Mouse (Mus musculus): ENCODE measurements around the gene Chrnb1. TPM values are rescaled to one million over a fixed set of nuclear protein-coding genes. Genes with fewer than 3 reads are reported as not detected.

Gene Chrnb1
- polyA plus RNA-seq, 1 experiment from 2014 or later: 5.4 TPM

- Histone ChIP-seq H3K4me1 (replicated peaks) (peaks cover 29% of the 10 kb centered on the region), H3K9ac (peak overlapping the region; percentile 98; the same call in 1 of the 2 replicates), H3K36me3 (no peaks in the 10 kb centered on the region), H3K27ac (peak overlapping the region; percentile 95), H3K4me3 (peak overlapping the region; percentile 96), H3K9me3 (replicated peaks) (no peaks in the 10 kb centered on the region), H3K4me2 (peak overlapping the region; percentile 74), H3K27me3 (no peaks in the 10 kb centered on the region)
- 54% methylated on average over 4 of the region's 4 CpGs for WGBS
- no peak for ATAC-seq (replicated peaks; ENCODE audit: insufficient number of reproducible peaks, insufficient read depth, low FRiP score, low read depth)
These were observed 28.2 kb downstream of the Chrnb1 start for GRCm38 (mm10) chr11:69767625-69767909.

GRCm38 (mm10) chr11:69766872-69767624 lies 28.7 kb downstream of the Chrnb1 start:
- Histone ChIP-seq H3K4me1 (replicated peaks) (peaks cover 29% of the 10 kb centered on the region), H3K36me3 (no peaks in the 10 kb centered on the region), H3K27ac (peak overlapping the region; percentile 95), H3K27me3 (no peaks in the 10 kb centered on the region), H3K9me3 (replicated peaks) (no peaks in the 10 kb centered on the region), H3K9ac (peak overlapping the region; percentile 98), H3K4me3 (peak overlapping the region; percentile 96), H3K4me2 (peak overlapping the region; percentile 74)
- no peak for ATAC-seq (replicated peaks; ENCODE audit: insufficient number of reproducible peaks, insufficient read depth, low FRiP score, low read depth)
- 46% methylated on average over 13 of the region's 13 CpGs for WGBS

GRCm38 (mm10) chr11:69766126-69766609 lies 29.6 kb downstream of the Chrnb1 start:
- WGBS: 0% methylated on average over 37 of the region's 37 CpGs
- H3K9ac ChIP-seq: peak overlapping the region; percentile 98
- H3K36me3 ChIP-seq: no peaks in the 10 kb centered on the region
- H3K27ac ChIP-seq: peak overlapping the region; percentile 95
- H3K9me3 ChIP-seq (replicated peaks): no peaks in the 10 kb centered on the region
- H3K27me3 ChIP-seq: no peaks in the 10 kb centered on the region
- ATAC-seq (replicated peaks; ENCODE audit: insufficient number of reproducible peaks, insufficient read depth, low FRiP score, low read depth): peak; percentile 83
- H3K4me3 ChIP-seq: peak overlapping the region; percentile 96
- H3K4me2 ChIP-seq: peak overlapping the region; percentile 74
- peaks cover 29% of the 10 kb centered on the region for H3K4me1 ChIP-seq (replicated peaks)

GRCm38 (mm10) chr11:69765221-69766125 lies 30.3 kb downstream of the Chrnb1 start, which contains the start of gene Zbtb4:
Gene Zbtb4 (plus strand): TSS chr11:69765912.
- peak within 1 kb of the TSS; percentile 96 for H3K4me3 ChIP-seq
- H3K9ac ChIP-seq: peak within 1 kb of the TSS; percentile 98
- 16% methylated on average over 40 of the region's 55 CpGs for WGBS
- no peaks in the 10 kb centered on the region for H3K27me3 ChIP-seq
- peak within 1 kb of the TSS; percentile 95 for H3K27ac ChIP-seq
- peak within 1 kb of the TSS; percentile 74 for H3K4me2 ChIP-seq
- peaks cover 34% of the 10 kb centered on the region for H3K4me1 ChIP-seq (replicated peaks)
- no peaks in the 10 kb centered on the region for H3K36me3 ChIP-seq
- no peaks in the 10 kb centered on the region for H3K9me3 ChIP-seq (replicated peaks)
- peak; percentile 63 for ATAC-seq (replicated peaks; ENCODE audit: insufficient number of reproducible peaks, insufficient read depth, low FRiP score, low read depth)

GRCm38 (mm10) chr11:69763551-69763950 lies 32.2 kb downstream of the Chrnb1 start:
- H3K27ac ChIP-seq: no peak overlapping the region
- no peaks in the 10 kb centered on the region for H3K9me3 ChIP-seq (replicated peaks)
- no peak for ATAC-seq (replicated peaks; ENCODE audit: insufficient number of reproducible peaks, insufficient read depth, low FRiP score, low read depth)
- H3K9ac ChIP-seq: no peak overlapping the region
- H3K4me2 ChIP-seq: no peak overlapping the region
- H3K36me3 ChIP-seq: no peaks in the 10 kb centered on the region
- WGBS: 64% methylated on average over 7 of the region's 7 CpGs
- peaks cover 39% of the 10 kb centered on the region for H3K4me1 ChIP-seq (replicated peaks)
- H3K27me3 ChIP-seq: no peaks in the 10 kb centered on the region
- H3K4me3 ChIP-seq: no peak overlapping the region

GRCm38 (mm10) chr11:69761868-69762267 lies 33.9 kb downstream of the Chrnb1 start, which contains the start of gene Slc35g3:
Gene Slc35g3 (minus strand): TSS chr11:69761968.
- H3K4me1 ChIP-seq (replicated peaks): peaks cover 31% of the 10 kb centered on the region
- ATAC-seq (replicated peaks; ENCODE audit: insufficient number of reproducible peaks, insufficient read depth, low FRiP score, low read depth): no peak
- no peaks in the 10 kb centered on the region for H3K36me3 ChIP-seq
- no peaks in the 10 kb centered on the region for H3K9me3 ChIP-seq (replicated peaks)
- no peak within 1 kb of the TSS for H3K4me2 ChIP-seq
- H3K9ac ChIP-seq: no peak within 1 kb of the TSS
- H3K27me3 ChIP-seq: no peaks in the 10 kb centered on the region
- WGBS: 53% methylated on average over 1 of the region's 1 CpGs
- no peak within 1 kb of the TSS for H3K27ac ChIP-seq
- H3K4me3 ChIP-seq: no peak within 1 kb of the TSS

GRCm38 (mm10) chr11:69760901-69761200 lies 34.9 kb downstream of the Chrnb1 start:
- no peak overlapping the region for H3K4me3 ChIP-seq
- peaks cover 34% of the 10 kb centered on the region for H3K4me1 ChIP-seq (replicated peaks)
- WGBS: 94% methylated on average over 7 of the region's 7 CpGs
- H3K27me3 ChIP-seq: no peaks in the 10 kb centered on the region
- H3K9me3 ChIP-seq (replicated peaks): no peaks in the 10 kb centered on the region
- H3K9ac ChIP-seq: no peak overlapping the region
- H3K36me3 ChIP-seq: no peaks in the 10 kb centered on the region
- H3K27ac ChIP-seq: no peak overlapping the region
- no peak overlapping the region for H3K4me2 ChIP-seq
- ATAC-seq (replicated peaks; ENCODE audit: insufficient number of reproducible peaks, insufficient read depth, low FRiP score, low read depth): no peak

- WGBS: 82% methylated on average over 14 of the region's 14 CpGs
- H3K4me3 ChIP-seq: peak overlapping the region; percentile 58; the same call in 1 of the 2 replicates
- no peaks in the 10 kb centered on the region for H3K9me3 ChIP-seq (replicated peaks)
- peak overlapping the region; percentile 96 for H3K27ac ChIP-seq
- peak overlapping the region; percentile 77 for H3K4me2 ChIP-seq
- ATAC-seq (replicated peaks; ENCODE audit: insufficient number of reproducible peaks, insufficient read depth, low FRiP score, low read depth): no peak
- H3K4me1 ChIP-seq (replicated peaks): peaks cover 36% of the 10 kb centered on the region
- H3K36me3 ChIP-seq: no peaks in the 10 kb centered on the region
- H3K27me3 ChIP-seq: no peaks in the 10 kb centered on the region
- 0 out of 2 replicates have a peak overlapping the region, but pooled peaks have one; percentile 5 for H3K9ac ChIP-seq
These were observed 35.4 kb downstream of the Chrnb1 start for GRCm38 (mm10) chr11:69760160-69760900.

GRCm38 (mm10) chr11:69758971-69759721 lies 36.6 kb downstream of the Chrnb1 start:
- Histone ChIP-seq H3K4me3 (peak overlapping the region; percentile 58), H3K9ac (peak overlapping the region; percentile 59), H3K9me3 (replicated peaks) (no peaks in the 10 kb centered on the region), H3K36me3 (no peaks in the 10 kb centered on the region), H3K27me3 (no peaks in the 10 kb centered on the region), H3K27ac (peak overlapping the region; percentile 96), H3K4me2 (peak overlapping the region; percentile 77), H3K4me1 (replicated peaks) (peaks cover 41% of the 10 kb centered on the region)
- peak; percentile 87 for ATAC-seq (replicated peaks; ENCODE audit: insufficient number of reproducible peaks, insufficient read depth, low FRiP score, low read depth)
- WGBS: under 1% methylated on average over 37 of the region's 37 CpGs

- peak; percentile 95 for ATAC-seq (replicated peaks; ENCODE audit: insufficient number of reproducible peaks, insufficient read depth, low FRiP score, low read depth)
- H3K9ac ChIP-seq: peak within 1 kb of the TSS; percentile 64
- peak within 1 kb of the TSS; percentile 96 for H3K27ac ChIP-seq
- peaks cover 43% of the 10 kb centered on the region for H3K4me1 ChIP-seq (replicated peaks)
- no peaks in the 10 kb centered on the region for H3K36me3 ChIP-seq
- H3K27me3 ChIP-seq: no peaks in the 10 kb centered on the region
- peak within 1 kb of the TSS; percentile 58 for H3K4me3 ChIP-seq
- under 1% methylated on average over 31 of the region's 36 CpGs for WGBS
- no peaks in the 10 kb centered on the region for H3K9me3 ChIP-seq (replicated peaks)
- peak within 1 kb of the TSS; percentile 77 for H3K4me2 ChIP-seq
These were observed 37.2 kb downstream of the Chrnb1 start, which contains the start of gene Polr2a for GRCm38 (mm10) chr11:69758478-69758970. Gene Polr2a (minus strand): TSS chr11:69758637.
